Mouse (Mus musculus) cortical plate, adult 2 months (tissue): ENCODE measurements around the gene Mea1. TPM values are rescaled to one million over a fixed set of nuclear protein-coding genes. Genes with fewer than 3 reads are reported as not detected.

Experiments used
- H3K27ac ChIP-seq: fragments of 200-500 bp; 2 replicates; pipeline ENCODE4 v1.5.1; 2012; ENCODE audit warnings: low read length, control low read depth, inconsistent platforms; ENCODE audit not compliant: insufficient read depth
- H3K4me1 ChIP-seq: fragments of 200-500 bp; 2 replicates; pipeline ENCODE4 v1.6.1; 2011; ENCODE audit warnings: low read length; ENCODE audit not compliant: control insufficient read depth, insufficient read depth
- H3K4me3 ChIP-seq: fragments of 200-500 bp; 2 replicates; pipeline ENCODE4 v1.5.1; 2011; ENCODE audit warnings: mild to moderate bottlenecking, low read length, control low read depth; ENCODE audit not compliant: insufficient read depth
- CTCF ChIP-seq: fragments of 200-500 bp; IDR thresholded peaks from 2 replicates; pipeline ENCODE4 v1.5.1; 2011; ENCODE audit warnings: mild to moderate bottlenecking, control low read depth, low read length; ENCODE audit not compliant: insufficient read depth; ENCODE audit errors: extremely low read depth
- POLR2A ChIP-seq: fragments of 200-500 bp; IDR thresholded peaks from 2 replicates; pipeline ENCODE4 v1.6.1; 2011; ENCODE audit warnings: mild to moderate bottlenecking, low read length, control low read depth; ENCODE audit not compliant: insufficient read depth; ENCODE audit errors: extremely low read depth
- polyA plus RNA-seq: library from polyadenylated mRNA; depleted of rRNA; stranded (reverse); fragments of >200 nt; gene quantifications from 2 replicates; pipeline ENCODE4 v1.2.3, GENCODE M21; 2012

The Mea1 gene
- polyA plus RNA-seq, 1 experiment = 157 TPM

DNA sequence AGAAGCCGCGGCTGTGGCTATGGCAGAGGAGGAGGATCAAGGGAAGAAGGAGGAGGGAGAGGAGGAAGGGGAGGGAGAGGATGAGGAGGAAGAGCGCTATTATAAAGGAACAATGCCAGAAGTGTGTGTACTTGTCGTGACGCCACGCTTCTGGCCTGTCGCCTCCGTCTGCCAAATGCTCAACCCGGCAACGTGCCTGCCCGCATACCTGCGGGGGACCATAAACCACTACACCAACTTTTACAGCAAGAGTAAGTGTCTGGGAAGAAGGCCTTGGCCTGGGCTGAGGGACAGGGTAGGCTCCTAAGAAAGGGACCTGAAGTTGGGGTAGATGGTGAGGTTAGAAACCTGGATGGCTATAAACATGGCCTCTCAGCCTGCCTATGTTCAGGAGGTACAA is 16.6 kb upstream of the Mea1 start:
- H3K4me3 ChIP-seq = no peak overlapping the region
- TF ChIP-seq CTCF (no peak), POLR2A (no peak)
- no peak overlapping the region for H3K27ac ChIP-seq

DNA sequence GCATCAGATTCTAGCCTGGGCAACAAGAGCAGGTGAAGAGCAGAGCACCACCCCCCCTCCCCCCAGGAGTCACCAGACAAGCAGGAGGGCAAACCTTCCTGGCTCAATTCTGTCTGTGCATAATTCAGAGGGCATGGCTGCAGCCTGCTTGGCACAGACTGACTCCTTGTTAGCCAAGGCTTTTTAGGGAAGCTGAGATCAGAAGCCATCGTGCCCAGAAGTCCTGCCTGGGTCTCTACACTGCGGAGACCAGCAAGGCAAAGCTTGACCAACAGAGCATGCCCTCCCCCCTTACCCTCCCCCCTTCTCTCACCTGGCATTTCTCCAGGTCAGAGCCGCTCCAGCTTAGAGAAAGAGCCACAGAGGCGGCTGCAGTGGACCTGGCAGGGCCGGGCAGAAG is 15.9 kb upstream of the Mea1 start:
- no peak overlapping the region for H3K27ac ChIP-seq
- no peaks in the 10 kb centered on the region for H3K4me1 ChIP-seq
- TF ChIP-seq CTCF = no peak
- no peak for TF ChIP-seq POLR2A
- no peak overlapping the region for H3K4me3 ChIP-seq

More for the DNA sequence above, 16.6 kb upstream of the Mea1 start:
- H3K4me1 ChIP-seq = no peaks in the 10 kb centered on the region

GRCm38 (mm10) chr17:46667712-46668111 is 10.9 kb upstream of the Mea1 start:
- Histone ChIP-seq H3K4me3 (no peak overlapping the region), H3K27ac (no peak overlapping the region), H3K4me1 (no peaks in the 10 kb centered on the region)
- no peak for TF ChIP-seq CTCF
- no peak for TF ChIP-seq POLR2A

DNA sequence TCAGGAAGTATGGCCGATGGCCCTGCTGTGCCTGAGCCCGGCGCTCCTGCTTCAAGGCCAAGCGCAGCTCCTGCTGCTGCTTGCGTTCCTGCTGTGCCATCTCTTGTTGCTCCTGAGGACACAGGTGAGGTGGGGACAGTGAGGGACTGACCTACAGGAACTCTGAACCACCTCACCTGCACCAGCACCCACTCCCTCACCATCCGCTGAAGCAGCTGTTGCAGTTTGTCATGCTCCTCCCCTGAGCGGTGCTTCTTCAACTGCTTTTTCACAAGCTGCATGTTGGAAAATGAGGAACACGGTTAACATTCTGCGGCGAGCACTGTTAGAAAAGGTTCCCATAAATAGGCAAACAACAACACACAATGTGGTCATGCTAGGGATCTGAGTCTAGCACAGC is 8.7 kb upstream of the Mea1 start:
- H3K27ac ChIP-seq = no peak overlapping the region
- H3K4me3 ChIP-seq = no peak overlapping the region
- TF ChIP-seq CTCF (no peak), POLR2A (no peak)
- peaks cover 2% of the 10 kb centered on the region for H3K4me1 ChIP-seq

- H3K4me1 ChIP-seq = peaks cover 4% of the 10 kb centered on the region
- no peak within 1 kb of the TSS for H3K27ac ChIP-seq
- peak within 1 kb of the TSS; percentile 70 for H3K4me3 ChIP-seq
- TF ChIP-seq POLR2A (peak; percentile 85), CTCF (no peak)
Observed at GRCm38 (mm10) chr17:46673850-46674529, 4.6 kb upstream of the Mea1 start, which contains the start of gene Rrp36. TSS of gene Rrp36 (minus strand) at chr17:46674352.

DNA sequence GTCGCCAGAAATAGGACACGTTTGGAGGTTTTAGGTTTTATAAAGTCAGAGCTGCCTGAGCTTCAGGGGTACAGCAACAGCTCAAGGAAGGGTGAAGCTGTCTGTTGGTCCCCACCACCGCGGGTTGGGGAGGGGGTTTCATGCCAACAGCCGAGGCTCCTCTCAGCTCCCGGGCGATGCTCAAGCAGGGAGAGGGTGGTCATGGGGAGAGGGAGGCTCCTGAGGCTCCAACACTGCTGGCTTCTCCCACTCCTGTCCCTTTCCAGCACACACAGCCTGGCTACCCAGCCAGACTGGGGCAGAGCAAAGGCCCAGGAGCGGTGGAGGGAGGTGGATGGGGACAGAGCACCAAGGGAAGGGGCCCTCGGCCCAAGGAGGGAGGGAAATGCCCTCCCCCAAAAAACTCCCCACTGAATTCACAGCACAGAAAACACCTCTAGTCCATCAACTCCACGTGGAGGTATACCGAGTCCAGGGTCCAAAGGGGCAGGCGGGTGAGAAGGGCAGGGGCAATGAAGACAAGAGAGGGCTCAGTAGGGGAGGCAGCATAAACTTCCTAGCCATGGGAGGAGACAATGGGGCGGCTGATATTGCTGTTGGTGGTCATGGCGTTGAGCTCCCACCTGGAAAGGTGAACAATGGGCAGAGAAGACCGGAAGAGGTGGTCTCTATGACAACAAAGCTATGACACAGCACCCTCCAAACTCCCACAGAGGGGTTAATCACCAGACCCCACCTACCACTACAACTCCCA is 3.9 kb upstream of the Mea1 start:
- H3K4me3 ChIP-seq = peak overlapping the region; percentile 70; the same call in 1 of the 2 replicates
- H3K4me1 ChIP-seq = peaks cover 5% of the 10 kb centered on the region
- no peak overlapping the region for H3K27ac ChIP-seq
- TF ChIP-seq POLR2A (no peak), CTCF (no peak)

DNA sequence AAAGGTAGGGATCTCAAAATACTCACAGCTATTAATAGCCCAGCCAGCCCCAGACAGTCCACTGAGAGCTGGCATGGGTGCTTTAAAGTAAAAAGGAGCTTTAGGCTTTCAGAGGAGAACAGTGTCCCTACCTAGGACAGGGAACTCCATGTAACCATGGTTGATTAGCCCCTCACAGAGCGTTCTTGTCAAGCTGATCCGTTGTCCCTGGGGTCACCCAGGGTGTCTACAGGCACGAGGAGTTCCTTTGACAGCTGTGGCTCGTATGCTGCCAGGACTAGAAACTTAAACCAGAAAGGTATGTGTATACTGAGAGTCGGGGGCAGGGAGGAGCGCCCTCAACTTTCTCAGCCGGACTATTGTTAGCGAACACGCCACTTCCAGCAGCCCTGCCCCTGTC is 318 bp downstream of the Mea1 start:
- Histone ChIP-seq H3K27ac (no peak overlapping the region), H3K4me3 (peak overlapping the region; percentile 89; the same call in 1 of the 2 replicates), H3K4me1 (peaks cover 3% of the 10 kb centered on the region; the same call in 1 of the 2 replicates)
- TF ChIP-seq CTCF = no peak
- no peak for TF ChIP-seq POLR2A

- H3K4me1 ChIP-seq = peaks cover 3% of the 10 kb centered on the region; the same call in 1 of the 2 replicates
- no peak for TF ChIP-seq POLR2A
- H3K4me3 ChIP-seq = peak overlapping the region; percentile 89
- no peak overlapping the region for H3K27ac ChIP-seq
Observed at GRCm38 (mm10) chr17:46679843-46680759, 1.5 kb downstream of the Mea1 start.

DNA sequence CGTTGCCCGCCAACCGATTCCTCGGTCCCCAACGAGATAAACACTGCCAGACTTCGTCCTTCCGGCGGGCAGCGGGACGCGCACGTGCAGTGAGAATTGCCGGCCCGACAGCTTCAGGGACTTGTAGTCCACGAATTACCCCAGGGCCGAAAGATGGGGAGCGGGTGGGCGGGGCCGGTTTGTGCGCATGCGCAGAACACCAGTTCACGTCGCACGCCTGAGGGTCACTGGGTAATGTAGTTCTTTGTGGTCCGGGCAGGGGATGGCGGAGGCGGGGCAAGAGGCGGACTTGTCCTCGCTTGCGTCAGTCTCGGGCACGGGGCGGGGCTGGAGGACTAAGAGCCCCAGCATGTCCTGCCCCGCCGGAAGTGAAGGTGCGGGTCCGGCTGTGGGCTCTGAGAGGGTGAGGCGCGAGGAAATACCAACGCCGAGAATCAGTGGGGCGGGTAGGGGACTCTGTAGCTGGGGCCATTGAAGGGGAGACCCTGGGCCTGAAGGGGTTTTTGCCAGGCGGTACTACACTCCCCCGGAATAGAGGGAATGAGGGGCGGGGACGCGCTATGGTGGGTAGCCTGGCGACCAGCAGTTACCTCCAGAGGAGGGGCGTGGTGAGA is 2.3 kb downstream of the Mea1 start, which contains the start of gene Klhdc3:
Gene Klhdc3 (minus strand): TSS at position 155 of the 614 bp plus-strand sequence.
- Histone ChIP-seq H3K4me1 (peaks cover 3% of the 10 kb centered on the region; the same call in 1 of the 2 replicates), H3K4me3 (peak within 1 kb of the TSS; percentile 89), H3K27ac (no peak within 1 kb of the TSS)
- TF ChIP-seq CTCF = no peak
- TF ChIP-seq POLR2A = peak; percentile 53
